Mouse (Mus musculus): Measurements from ENCODE around the gene Pidd1. TPM values are rescaled to one million over a fixed set of nuclear protein-coding genes. Genes with fewer than 3 reads are reported as not detected.
A peak's percentile ranks its signal among the peaks of the same experiment; 100 is the strongest.

Pidd1 gene
- polyA plus RNA-seq, 1 experiment = 5.6 TPM

DNA sequence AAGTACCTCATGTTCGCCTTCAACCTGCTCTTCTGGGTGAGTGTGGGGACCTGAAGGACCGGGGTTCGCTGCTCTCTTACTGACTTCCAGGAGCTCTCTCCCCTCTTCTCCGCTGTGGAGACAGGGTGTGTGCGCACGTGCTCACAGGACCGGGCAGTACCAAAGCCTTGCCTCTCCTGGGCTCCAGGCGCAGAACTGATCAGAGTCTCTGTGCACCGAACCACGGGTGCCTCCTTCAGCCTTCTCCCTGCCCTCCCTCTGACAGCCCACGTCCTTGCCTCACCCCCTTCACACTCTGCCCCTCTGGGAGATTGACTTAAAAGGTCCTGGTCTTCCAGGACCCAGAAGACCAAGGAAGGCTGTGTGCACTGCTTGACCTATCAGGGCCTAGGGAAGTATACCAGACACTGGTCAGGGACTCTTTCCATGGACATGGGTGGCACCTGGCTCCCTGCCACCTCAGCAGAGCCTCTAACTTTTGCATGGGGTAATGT lies 38.8 kb upstream of the Pidd1 start:
- TF ChIP-seq GATA1 (IDR thresholded peaks at IDR 0.05; ENCODE audit: low read length) (no peak), TAL1 (IDR thresholded peaks at IDR 0.05; ENCODE audit: low read length) (no peak)
- no peaks in the 10 kb centered on the region; the same call in 1 of the 2 replicates for H3K9me3 ChIP-seq (ENCODE audit: control insufficient read depth, low read length)
- peaks cover 38% of the 10 kb centered on the region for H3K27me3 ChIP-seq (ENCODE audit: control insufficient read depth)
- H3K36me3 ChIP-seq (ENCODE audit: control insufficient read depth) = peaks cover 24% of the 10 kb centered on the region
- peak overlapping the region; percentile 54 for H3K4me3 ChIP-seq (replicated peaks)
- H3K4me1 ChIP-seq (ENCODE audit: control insufficient read depth) = peaks cover 42% of the 10 kb centered on the region

GRCm38 (mm10) chr7:141481498-141482401 lies 37.9 kb upstream of the Pidd1 start:
- H3K4me3 ChIP-seq (replicated peaks) = peak overlapping the region; percentile 54
- peaks cover 19% of the 10 kb centered on the region for H3K36me3 ChIP-seq (ENCODE audit: control insufficient read depth)
- no peaks in the 10 kb centered on the region; the same call in 1 of the 2 replicates for H3K9me3 ChIP-seq (ENCODE audit: control insufficient read depth, low read length)
- H3K4me1 ChIP-seq (ENCODE audit: control insufficient read depth) = peaks cover 45% of the 10 kb centered on the region
- H3K27me3 ChIP-seq (ENCODE audit: control insufficient read depth) = peaks cover 38% of the 10 kb centered on the region
- TF ChIP-seq GATA1 (IDR thresholded peaks at IDR 0.05; ENCODE audit: low read length) (no peak), TAL1 (IDR thresholded peaks at IDR 0.05; ENCODE audit: low read length) (no peak)

GRCm38 (mm10) chr7:141480842-141481497 lies 37.1 kb upstream of the Pidd1 start:
- Histone ChIP-seq H3K27me3 (ENCODE audit: control insufficient read depth) (peaks cover 38% of the 10 kb centered on the region), H3K4me1 (ENCODE audit: control insufficient read depth) (peaks cover 52% of the 10 kb centered on the region), H3K4me3 (replicated peaks) (no peak overlapping the region), H3K9me3 (ENCODE audit: control insufficient read depth, low read length) (no peaks in the 10 kb centered on the region; the same call in 1 of the 2 replicates), H3K36me3 (ENCODE audit: control insufficient read depth) (peaks cover 13% of the 10 kb centered on the region)
- TF ChIP-seq TAL1 (IDR thresholded peaks at IDR 0.05; ENCODE audit: low read length) (no peak), GATA1 (IDR thresholded peaks at IDR 0.05; ENCODE audit: low read length) (no peak)

GRCm38 (mm10) chr7:141478270-141478748 lies 34.5 kb upstream of the Pidd1 start:
- Histone ChIP-seq H3K36me3 (ENCODE audit: control insufficient read depth) (peaks cover 4% of the 10 kb centered on the region), H3K4me3 (replicated peaks) (no peak overlapping the region), H3K27me3 (ENCODE audit: control insufficient read depth) (peaks cover 29% of the 10 kb centered on the region), H3K4me1 (ENCODE audit: control insufficient read depth) (peaks cover 75% of the 10 kb centered on the region), H3K9me3 (ENCODE audit: control insufficient read depth, low read length) (no peaks in the 10 kb centered on the region; the same call in 1 of the 2 replicates)
- TF ChIP-seq GATA1 (IDR thresholded peaks at IDR 0.05; ENCODE audit: low read length) = no peak
- TF ChIP-seq TAL1 (IDR thresholded peaks at IDR 0.05; ENCODE audit: low read length) = no peak

- no peak for TF ChIP-seq GATA1 (IDR thresholded peaks at IDR 0.05; ENCODE audit: low read length)
- no peak for TF ChIP-seq TAL1 (IDR thresholded peaks at IDR 0.05; ENCODE audit: low read length)
- no peaks in the 10 kb centered on the region; the same call in 1 of the 2 replicates for H3K9me3 ChIP-seq (ENCODE audit: control insufficient read depth, low read length)
- H3K4me1 ChIP-seq (ENCODE audit: control insufficient read depth) = peaks cover 78% of the 10 kb centered on the region
- peaks cover 9% of the 10 kb centered on the region for H3K36me3 ChIP-seq (ENCODE audit: control insufficient read depth)
- H3K4me3 ChIP-seq (replicated peaks) = no peak overlapping the region
- H3K27me3 ChIP-seq (ENCODE audit: control insufficient read depth) = peaks cover 23% of the 10 kb centered on the region
Measured at GRCm38 (mm10) chr7:141477578-141478269, 33.9 kb upstream of the Pidd1 start.

DNA sequence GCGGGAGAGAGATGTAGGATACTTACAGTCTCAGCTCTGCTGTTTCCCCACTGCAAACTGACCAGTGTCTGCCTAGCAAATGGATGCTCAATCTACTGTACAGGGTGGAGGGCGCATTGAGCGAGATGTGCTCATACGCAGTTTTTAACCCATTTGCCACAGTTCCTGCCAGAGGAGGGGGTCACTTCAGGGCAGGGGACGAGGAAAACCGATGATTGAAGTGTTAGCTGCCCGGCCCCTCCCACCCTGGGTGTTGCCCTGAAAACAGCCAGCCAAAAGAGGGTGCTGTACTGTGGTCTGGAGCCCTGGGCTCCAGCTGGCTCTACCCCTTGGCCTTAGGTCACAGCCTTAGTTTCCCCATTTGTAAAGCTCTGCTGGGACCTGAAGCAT lies 33.2 kb upstream of the Pidd1 start:
- Histone ChIP-seq H3K27me3 (ENCODE audit: control insufficient read depth) (peaks cover 16% of the 10 kb centered on the region), H3K36me3 (ENCODE audit: control insufficient read depth) (peaks cover 17% of the 10 kb centered on the region), H3K9me3 (ENCODE audit: control insufficient read depth, low read length) (no peaks in the 10 kb centered on the region; the same call in 1 of the 2 replicates), H3K4me1 (ENCODE audit: control insufficient read depth) (peaks cover 76% of the 10 kb centered on the region), H3K4me3 (replicated peaks) (peak overlapping the region; percentile 95)
- TF ChIP-seq TAL1 (IDR thresholded peaks at IDR 0.05; ENCODE audit: low read length) = no peak
- no peak for TF ChIP-seq GATA1 (IDR thresholded peaks at IDR 0.05; ENCODE audit: low read length)

DNA sequence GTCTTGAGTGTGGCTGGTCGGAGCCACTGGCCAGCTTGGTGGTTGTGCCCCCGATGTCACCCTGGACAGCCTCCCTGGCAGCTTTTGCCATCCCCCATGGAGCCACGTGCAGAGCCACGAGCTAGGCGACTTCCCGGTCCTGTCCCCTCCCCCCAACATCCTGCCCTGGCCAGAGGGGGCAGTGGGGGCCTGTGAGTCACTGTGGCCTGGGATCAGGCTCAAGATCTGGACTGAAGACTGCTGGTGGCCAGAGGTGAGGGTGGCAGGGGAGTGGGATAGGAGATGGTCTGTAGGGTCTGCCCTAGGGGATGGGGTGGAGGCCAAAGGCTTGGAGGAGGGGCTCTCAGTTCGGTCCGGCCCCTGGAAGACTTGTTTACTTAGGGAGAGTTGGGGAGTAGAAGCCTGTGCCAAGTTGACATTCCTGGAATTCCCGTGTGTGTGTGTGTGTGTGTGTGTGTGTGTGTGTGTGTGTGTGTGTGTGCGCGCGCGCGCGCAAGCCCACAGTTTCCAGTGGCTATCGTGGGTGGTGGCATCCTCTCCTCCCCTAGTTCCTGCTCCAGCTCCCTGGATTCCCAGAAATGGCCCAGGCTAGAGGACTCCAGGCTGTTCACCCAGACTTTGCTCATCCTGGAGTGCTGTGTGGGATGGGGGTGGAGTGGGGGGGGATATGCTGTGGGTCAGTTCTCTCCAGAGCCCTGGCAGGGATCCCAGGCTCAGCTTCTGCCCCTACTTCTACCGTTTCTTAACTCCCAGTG lies 32.6 kb upstream of the Pidd1 start:
- H3K4me1 ChIP-seq (ENCODE audit: control insufficient read depth) = peaks cover 72% of the 10 kb centered on the region
- no peak for TF ChIP-seq TAL1 (IDR thresholded peaks at IDR 0.05; ENCODE audit: low read length)
- no peak for TF ChIP-seq GATA1 (IDR thresholded peaks at IDR 0.05; ENCODE audit: low read length)
- peaks cover 10% of the 10 kb centered on the region for H3K27me3 ChIP-seq (ENCODE audit: control insufficient read depth)
- peaks cover 21% of the 10 kb centered on the region for H3K36me3 ChIP-seq (ENCODE audit: control insufficient read depth)
- H3K4me3 ChIP-seq (replicated peaks) = peak overlapping the region; percentile 95
- no peaks in the 10 kb centered on the region for H3K9me3 ChIP-seq (ENCODE audit: control insufficient read depth, low read length)

DNA sequence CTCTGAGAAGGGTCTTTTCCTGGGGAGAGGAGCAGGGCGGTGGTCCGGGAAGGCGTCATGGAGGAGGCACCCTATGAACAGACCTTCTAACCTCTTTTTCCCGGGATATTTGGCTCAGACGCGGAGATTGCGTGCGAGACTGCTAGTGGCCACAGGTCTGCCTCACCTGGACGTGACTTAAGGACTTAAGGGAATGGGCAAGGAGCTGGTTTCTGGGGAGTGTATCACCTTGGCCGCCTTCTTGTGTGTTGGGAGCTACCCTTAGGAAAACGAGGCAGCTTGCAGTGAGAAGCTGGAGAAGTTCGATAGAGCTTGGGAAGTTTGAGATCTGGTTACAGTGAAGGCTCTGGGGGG lies 32.0 kb upstream of the Pidd1 start:
- H3K4me3 ChIP-seq (replicated peaks) = peak overlapping the region; percentile 95
- TF ChIP-seq TAL1 (IDR thresholded peaks at IDR 0.05; ENCODE audit: low read length) = no peak
- no peak for TF ChIP-seq GATA1 (IDR thresholded peaks at IDR 0.05; ENCODE audit: low read length)
- H3K4me1 ChIP-seq (ENCODE audit: control insufficient read depth) = peaks cover 67% of the 10 kb centered on the region
- peaks cover 27% of the 10 kb centered on the region for H3K36me3 ChIP-seq (ENCODE audit: control insufficient read depth)
- H3K27me3 ChIP-seq (ENCODE audit: control insufficient read depth) = peaks cover 4% of the 10 kb centered on the region
- H3K9me3 ChIP-seq (ENCODE audit: control insufficient read depth, low read length) = no peaks in the 10 kb centered on the region

Measured in erythroblast, embryonic 14.5 days (primary cell).